Mouse (Mus musculus): ENCODE results near the gene Pde2a.

Pde2a gene

DNA sequence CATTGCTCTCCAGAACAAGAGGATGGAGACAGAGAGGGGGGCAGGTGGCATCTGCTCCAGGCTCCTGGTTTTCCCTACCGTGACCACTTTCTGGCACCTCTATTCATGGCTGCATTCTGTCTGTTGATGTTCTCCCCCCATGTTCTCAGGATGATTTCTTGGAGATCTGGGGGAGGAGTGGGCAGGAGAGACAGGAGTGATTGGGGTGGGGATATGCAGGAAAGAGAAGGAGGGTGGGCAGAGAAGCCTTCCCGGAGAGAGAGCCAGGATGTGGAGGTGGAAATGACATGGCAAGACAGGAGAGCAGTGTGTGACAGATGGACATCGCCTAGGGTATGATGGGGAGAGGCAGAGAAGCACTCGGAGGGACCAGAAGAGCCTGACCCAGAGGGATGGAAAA, 55.0 kb downstream of the Pde2a start:
- DNase-seq = no peak

DNA sequence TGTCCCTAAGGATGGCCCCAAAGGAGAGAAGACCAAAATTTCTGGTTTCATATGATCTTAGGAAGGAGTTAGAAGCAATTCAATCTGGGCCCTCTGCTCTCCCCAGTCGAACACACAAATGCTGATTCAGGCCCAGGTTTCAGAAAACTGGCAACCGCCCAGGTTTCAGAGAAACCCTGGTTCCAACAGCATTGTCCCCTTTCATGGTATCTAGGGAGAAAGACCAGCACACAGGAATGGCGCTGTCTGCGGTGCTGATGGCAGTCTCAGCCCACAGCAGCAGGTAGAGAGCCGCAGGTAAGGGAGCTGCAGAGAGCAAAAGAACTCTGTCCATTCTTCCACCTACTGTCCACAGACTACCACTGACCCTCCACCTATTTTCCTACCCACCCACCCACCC, 55.7 kb downstream of the Pde2a start:
- no peak for DNase-seq

DNA sequence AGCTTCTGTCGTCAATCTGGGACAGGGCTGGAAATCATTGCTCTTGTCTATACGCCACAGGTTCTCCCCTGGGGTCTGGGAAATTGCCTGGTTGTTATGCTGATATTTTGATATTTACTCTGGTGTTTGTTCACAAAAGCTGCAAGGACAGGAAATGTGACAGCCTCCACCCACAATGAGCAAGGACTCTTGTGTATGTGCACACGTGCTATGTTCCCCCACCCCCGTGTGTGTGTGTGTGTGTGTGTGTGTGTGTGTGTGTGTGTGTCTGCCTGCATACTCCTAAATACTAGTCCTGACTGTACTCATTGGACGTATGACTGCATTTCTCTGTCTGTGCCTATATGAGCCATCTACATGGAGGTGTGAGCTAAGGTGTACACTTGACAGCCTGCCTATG, 56.6 kb downstream of the Pde2a start:
- no peak for DNase-seq

DNA sequence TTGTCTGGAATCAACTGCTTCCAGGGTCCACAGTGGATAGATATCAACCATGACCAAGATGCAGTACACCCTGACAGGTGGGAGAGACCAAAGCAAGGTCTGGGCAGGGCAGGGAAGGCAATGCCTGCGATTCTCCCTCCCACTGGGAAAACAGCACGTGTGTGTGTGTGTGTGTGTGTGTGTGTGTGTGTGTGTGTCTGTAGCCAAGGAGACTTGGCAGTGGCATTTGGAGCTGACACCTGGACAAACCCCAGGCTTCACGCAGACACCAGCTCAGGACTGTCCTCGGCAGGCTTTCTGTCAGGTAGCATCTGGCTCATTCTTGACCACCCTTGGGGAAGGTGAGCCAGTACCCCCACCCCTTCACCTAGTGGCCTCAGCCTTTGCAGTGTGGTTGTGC, 58.4 kb downstream of the Pde2a start:
- no peak for DNase-seq

DNA sequence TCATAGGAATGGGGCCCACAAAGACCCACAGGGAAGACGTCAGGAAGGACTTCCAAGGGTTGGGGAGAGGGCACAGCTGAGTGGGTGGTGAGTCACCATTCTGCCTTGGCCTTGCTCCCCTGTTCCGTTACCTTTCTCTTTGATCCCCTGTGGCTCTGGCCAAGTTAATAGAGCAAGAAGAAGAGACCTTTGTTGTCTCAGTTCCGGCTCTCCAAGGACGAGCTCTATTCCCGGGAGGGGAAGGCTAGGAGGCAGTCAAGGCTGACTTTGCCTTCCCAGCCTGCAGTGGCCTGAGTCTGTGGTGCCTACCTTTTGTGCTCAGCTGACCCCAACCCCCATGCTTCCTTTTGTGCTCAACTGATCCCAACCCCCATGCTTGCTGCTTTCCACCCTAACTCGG, 59.2 kb downstream of the Pde2a start:
- DNase-seq = no peak

DNA sequence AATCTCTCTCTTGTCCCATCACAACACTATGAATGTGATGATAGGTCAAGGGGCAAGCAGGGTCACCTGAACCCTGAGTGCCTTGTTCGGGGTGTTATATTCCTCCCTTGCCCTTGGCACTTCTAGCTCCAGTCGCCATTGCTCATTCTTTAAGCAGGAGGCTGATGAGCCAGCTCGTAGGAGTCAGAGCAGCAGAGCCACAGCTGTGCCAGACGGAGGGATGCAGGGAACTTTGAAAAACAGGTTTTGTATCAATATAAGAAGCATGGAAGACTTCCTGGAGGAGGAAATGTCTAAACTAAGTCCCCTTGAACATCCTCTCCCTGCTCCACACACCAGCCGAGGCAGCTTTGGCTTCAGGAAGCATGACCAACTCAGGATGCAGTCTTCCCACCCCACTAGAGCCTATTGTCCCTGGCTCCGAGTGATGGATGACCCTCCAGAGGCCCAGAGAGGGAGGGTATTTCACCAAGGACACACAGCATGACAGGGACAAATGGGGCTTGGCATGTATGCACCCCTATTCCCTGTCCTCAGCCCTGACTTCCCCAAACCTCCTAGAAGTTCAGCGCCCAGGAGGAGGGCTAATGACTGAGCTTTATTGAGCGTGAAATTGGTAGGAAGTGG, 60.5 kb downstream of the Pde2a start:
- no peak for DNase-seq

DNA sequence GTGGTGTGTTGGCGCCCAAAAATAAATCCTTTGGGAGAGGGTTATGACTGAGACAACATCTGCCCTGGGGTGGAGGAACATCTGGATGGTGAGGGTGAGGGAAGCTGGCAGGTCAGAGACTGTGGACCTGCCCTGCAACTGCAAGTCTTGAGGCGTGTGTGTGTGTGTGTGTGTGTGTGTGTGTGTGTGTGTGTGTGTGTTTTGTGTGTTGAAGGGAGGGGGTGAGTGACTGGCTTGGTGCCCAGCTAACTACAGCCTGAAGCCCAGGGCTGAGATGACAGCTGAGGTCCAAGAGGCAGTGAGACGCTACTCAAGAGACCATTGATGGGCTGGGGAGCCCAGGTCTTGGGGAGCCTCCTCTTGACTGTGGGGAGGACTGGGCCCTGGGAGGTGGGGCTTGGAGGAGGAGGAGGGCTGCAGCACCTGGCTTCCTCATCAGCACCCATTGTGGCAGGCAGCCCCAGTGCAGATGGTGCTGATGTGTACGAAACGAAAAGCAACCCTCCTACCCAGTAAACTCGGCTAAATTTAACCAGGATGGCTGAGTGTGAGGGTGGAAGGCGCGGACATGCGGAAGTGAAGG, 61.1 kb downstream of the Pde2a start:
- no peak for DNase-seq

DNA sequence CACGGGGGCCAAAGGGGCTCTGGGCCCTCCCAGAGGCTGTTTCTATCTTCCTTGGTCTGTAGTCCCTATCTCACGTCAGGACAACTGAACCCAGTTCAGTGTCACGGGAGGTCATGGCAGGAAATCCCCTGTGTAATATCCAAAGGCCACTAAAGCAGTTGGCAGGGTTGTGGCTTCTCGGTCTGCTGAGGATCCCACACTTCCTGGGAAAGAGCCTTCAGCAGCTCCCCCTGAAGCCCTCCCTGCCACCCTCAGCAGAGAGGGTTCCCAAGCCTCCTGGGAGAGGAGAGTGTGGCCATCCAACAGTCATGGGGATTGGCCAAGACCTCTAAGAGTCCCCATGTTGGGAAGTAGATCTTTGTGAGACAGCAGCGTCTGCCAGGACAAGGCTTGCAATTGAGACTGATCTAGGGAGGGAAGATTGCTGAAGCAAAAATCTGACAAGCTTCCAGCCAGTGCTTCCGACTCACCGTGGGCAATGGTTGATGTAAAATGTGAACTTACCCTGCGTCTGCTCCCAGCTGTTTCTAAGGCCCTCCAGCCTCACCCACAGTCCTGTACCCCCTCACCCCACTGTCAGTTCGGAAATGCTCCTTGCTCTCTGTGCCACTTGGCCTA, 62.1 kb downstream of the Pde2a start:
- DNase-seq = no peak

DNA sequence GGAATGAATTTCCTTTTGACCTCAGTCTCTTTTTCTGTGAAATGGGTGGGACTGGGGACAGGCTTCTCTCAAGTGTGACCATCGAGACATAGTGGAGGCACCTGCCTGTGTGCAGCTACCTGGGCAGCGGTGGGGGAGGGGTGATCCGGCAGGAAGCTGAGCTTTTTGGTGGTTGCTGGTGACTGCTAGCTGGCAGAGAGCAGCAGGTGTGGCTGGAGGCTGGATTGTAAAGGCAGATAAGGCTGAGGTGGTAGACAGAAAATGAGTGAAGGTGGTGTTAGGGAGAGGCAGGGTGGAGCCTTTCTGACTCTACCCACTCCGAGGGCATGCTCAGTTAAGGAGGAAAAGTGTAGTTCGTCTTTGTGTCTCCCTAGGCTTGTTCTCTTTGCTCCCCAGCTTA, 65.6 kb downstream of the Pde2a start:
- no peak for DNase-seq

DNA sequence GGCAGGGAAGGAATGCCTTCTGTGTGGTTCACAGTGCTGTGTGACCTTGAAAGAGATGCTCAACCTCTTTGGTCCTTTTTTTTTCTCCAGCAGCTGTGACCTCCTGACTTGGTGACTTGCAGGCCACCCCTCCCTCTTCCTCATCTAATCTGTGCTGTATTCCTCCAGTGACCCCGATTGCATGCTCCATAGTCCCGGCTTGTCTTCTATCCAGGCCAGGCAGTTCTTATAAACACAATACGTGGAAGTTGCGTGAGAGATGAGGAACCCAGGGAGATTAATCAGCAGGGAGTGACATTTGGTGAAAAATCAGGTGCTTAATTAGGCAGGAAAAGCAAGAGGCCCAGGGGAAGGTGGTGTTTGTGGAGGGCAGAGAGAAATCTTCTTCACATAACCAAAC, 69.5 kb downstream of the Pde2a start:
- no peak for DNase-seq

DNA sequence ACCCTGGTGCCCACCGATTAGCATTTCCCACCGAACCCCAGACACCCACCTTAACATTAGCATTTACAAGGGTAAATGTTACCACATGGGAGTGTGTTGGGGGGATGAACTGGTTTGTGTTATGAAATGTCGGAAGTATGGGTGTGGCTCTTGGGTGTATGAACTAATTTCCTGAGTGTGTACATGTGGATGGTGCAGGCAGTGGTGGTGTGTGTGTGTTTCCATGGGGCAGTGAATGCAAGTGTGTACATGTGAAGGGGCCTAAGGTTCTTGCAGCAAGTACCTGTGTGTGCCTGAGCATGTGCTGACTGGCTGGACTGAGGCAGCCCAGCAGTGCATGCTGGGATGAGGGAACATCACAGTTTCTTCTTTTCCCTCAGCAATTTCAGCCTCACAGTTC, 76.9 kb downstream of the Pde2a start:
- no peak for DNase-seq

DNA sequence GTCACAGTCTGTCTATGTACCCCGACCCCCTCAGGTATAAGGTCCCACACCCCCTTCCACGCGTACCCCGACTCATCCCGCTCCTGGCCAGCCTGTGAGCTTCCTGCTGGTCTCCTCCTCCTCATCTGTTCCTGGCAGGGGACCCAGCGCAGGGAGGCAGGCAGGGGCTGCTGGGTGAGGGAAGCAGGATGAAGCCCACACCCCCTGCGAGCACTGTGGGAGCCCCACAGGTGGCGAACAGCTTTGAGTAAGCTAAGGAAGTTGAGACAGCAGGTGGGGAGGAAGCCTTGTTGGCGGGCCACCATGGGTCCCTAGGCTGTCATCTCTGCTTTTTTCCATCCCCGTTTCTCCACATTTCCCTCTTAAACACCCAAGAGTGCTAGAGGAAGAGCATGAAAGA, 77.8 kb downstream of the Pde2a start:
- DNase-seq = no peak

DNA sequence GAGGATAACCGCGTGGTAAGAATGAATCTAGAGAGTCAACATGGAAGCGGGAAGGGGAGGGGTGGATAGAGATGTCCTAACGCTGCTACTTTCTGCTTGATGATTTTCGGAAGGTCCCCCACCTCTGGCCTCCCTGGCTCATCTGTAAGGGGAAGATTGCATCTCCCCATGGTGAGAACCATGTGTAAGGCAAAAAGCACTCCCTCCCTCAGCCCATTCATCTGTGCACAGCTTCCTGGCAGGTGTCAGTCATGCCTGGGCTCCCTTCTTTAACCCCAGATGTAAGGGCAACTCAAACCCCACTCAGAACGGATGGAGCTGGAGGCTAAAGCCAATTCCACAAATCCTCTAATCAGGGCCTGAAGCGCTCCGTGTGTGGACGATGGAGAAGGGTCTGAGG, 78.2 kb downstream of the Pde2a start:
- no peak for DNase-seq

DNA sequence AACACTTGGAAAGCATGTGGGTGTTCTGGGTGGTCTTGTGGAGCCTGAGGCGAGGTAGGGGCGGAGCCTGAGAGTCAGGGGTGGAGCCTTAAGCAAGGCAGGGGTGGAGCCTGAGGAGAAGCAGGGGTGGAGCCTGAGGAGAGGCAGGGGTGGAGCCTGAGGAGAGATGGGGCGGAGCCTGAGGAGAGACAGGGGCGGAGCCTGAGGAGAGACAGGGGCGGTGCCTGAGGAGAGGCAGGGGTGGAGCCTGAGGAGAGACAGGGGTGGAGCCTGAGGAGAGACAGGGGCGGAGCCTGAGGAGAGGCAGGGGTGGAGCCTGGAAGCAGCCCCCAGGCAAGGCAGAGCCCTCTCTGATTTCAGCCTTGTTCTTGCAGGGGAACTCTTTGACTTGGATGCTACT, 79.7 kb downstream of the Pde2a start:
- DNase-seq = no peak

DNA sequence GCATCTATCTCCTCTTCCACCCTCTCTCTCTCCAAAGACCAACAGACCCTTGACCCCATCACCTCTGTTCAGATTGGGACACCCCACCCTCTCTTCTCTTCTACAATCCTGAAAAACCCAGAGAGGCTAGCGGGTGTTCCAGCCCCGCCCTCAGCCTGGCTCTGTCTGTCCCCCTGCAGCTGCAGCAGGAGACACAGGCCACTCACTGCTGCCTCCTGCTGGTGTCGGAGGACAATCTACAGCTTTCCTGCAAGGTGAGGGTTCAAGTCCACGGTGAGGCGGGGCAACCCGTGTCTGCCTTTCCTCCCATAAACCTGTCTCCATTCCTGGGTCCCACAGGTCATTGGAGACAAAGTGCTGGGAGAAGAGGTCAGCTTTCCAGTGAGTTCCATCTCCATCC, 80.2 kb downstream of the Pde2a start:
- no peak for DNase-seq

DNA sequence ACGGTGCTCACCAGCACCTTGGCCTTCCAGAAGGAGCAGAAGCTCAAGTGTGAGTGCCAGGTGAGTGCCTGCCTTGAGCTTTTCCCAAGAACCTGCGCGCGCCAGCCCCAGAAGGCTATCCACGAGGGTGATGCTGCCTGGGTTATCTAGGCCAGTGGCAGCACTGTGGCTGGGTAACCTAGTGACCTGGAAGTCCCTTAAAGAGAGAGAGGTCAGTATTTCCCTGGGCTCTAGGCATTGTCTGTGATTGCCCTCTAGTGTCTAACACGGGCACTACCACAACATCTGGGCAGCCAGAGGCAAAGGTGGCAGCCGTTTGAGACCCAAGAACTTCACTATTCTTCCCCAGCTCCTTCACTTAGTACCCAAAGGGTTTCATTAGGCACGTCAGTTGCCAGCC, 81.9 kb downstream of the Pde2a start:
- peak; percentile 21 to 22 for DNase-seq

DNA sequence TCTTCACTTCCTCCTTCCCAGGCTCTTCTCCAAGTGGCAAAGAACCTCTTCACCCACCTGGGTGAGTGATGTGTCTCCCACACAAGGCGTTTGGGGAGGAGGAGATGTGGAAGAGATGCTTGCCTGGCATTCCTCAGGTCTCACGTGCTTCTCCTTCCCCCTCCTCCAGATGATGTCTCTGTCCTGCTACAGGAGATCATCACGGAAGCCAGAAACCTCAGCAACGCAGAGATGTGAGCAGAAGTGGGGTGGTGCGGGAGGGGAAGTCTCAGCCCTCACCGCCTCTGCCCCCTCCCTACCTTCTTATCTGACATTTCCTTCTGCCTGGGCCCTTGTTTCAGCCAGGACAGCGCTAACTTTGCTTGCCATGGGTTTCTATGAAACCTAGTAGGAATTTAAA, 82.3 kb downstream of the Pde2a start:
- DNase-seq = no peak

DNA sequence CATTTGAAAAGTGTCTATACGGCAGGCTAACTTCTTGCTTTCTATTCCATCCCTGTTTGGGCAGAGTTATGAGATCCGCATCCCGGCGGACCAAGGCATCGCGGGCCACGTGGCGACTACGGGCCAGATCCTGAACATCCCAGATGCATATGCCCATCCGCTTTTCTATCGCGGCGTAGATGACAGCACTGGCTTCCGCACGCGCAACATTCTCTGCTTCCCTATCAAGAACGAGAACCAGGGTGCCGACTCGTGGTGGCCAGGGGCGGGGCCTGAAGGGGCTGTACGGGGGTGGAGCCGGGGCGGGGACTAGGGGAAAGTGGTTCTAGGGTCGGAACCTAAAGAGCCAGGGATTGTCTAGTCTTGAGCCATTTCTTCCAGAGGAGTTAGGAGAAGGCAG, 83.0 kb downstream of the Pde2a start:
- no peak for DNase-seq

DNA sequence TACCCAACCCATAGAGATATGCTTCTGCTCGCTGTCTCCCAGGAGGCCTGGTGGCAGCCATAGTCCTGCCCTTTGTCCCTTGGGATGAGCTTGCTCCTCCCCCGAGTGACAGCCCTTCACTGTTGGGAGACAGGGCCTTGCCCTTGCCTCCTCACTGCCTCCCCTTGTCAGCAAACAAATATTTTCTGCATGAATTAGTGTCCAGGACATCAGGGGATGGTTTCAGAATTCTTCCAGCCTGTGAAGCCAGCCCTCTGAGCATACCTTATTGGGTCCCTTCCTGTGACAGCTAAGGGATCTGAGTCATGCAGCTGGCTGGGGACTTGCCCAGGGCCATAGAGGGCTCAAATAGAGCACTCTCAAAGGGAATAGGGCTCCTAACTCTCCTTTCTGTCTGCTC, 87.7 kb downstream of the Pde2a start:
- no peak for DNase-seq

DNA sequence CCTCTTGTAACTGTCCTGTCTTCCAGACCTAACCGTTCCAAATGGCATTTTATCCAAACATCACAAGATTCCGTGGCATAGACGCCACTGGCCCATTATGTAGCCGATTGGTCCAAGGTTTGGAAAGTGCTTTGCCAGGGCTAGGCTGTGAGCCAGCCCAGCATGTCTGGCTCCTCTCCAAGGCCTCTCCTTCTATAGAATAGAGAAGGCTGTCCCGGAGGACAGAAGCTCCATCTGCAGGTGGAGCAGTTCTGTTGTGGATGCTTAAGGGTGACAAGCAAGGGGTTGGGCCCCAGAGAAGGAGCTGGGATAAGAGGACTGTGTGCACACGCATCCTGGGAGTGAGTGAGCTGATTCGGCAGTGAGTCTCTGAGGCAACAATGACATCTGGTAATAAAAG, 92.2 kb downstream of the Pde2a start:
- DNase-seq = peak; percentile 53 to 59

DNA sequence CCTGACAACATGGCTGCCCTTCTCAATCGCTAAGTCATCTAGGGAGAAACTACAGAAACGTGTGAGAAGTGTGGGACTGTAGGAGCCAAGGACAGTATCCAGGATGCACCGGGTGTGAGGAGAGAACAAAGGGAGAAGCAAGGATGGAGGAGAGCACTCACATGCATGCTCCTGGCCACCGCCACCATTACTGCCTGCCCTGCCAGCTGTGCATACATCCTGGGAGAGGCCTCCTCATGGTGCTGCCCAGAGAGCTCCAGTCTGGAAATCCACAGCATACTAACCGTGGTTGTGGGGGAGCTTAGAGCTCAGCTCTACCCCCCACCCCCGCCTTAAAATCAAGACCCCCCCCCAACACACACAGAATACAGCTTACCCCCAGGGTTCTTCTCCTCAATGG, 93.3 kb downstream of the Pde2a start:
- no peak for DNase-seq

DNA sequence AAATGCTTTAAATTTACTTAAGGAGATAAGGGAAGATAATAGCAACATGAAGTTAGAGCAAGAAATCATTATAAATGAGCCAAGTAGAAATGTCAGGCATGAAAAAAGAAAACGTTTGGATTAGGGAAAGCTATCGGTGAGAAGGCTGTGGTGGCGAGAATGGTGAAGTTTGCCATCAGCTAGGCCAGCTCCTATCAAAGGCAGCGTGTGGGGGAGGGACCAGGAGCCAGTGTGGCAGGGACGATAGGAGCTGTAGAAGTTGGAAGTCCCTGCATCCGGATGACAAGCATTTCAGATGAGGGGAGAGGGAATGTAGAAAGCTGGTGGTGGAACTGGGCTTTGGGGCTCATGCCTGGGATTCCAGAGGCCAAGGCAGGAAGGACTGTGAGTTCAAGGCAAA, 93.8 kb downstream of the Pde2a start:
- no peak for DNase-seq

DNA sequence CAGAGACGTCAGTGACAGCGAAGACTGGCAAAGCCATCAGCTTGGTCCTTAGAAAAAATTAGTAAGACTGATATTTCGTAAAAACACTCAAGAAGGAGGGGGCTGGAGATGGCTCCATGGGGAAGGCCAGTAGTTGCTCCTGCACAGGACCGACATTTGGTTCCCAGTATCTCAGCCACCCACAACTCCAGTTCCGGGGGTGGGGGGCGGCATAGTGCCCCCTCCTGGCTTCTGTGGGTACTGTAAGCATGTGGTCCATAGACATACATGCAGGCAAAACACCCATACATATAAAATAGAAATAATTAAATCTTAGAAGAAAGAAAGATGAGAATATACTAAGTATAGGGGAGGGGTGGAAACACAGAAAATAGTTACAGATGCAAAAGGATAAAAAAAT, 95.0 kb downstream of the Pde2a start:
- no peak for DNase-seq

DNA sequence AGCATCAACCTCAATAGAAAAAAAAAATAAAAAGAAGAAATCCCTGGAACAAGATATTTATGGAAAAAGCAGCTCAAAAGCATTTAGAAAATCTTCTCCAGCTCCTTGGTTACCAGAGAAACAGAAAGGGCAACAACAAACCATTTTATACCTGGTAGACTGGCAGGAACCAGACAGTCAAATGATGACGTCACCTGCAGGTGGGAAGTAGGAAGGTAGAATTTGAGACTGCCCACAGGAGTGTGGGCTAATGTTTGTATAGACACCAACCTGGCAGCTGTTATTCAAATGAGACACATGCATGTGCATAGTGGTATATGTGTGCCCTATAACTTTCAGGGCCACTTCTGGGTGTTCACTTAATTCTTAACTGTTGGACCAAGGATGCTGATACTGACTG, 100.2 kb downstream of the Pde2a start:
- DNase-seq = no peak

DNA sequence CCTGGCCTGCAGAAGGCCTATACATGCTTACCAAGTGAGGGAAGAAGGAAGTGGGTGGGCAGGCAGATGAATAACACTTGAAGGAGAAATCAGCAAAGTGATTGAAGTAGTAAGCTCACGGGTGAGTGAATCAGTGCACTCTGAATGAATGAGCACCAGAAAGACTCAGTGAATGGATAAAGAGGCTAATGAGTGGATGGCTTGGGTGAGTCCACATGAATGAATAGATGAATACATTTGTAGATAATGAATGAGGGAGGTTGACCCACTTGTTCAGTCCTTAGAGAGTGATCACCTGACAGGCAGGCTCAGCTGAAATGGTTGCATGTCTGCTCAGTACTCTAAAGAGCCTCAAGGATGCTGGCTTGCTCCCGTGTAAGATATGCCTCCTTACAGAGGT, 101.7 kb downstream of the Pde2a start:
- no peak for DNase-seq
